Mouse (Mus musculus): ENCODE measurements around the gene Adck2.

- TF ChIP-seq CTCF (IDR thresholded peaks at IDR 0.05) (no peak), POLR2A (IDR thresholded peaks at IDR 0.05; ENCODE audit: insufficient read depth, low read depth, low read length) (no peak)
These were observed 33.7 kb downstream of the Adck2 start for GRCm38 (mm10) chr6:39607365-39607764.

Measured in heart, adult 2 months (tissue).